Mouse (Mus musculus) erythroblast, embryonic 14.5 days (primary cell): ENCODE measurements around the gene Thra. TPM values are rescaled to one million over a fixed set of nuclear protein-coding genes. Genes with fewer than 3 reads are reported as not detected.
"Not testable (repeated sequence)": the region's sequence is repeated elsewhere in the genome, so short reads cannot be mapped to it uniquely, and the experiment has no call there.

Experiments used
- H3K27me3 ChIP-seq: 2 replicates; pipeline ENCODE4 v1.6.1; 2012; ENCODE audit warnings: inconsistent platforms; ENCODE audit not compliant: control insufficient read depth
- H3K36me3 ChIP-seq: 2 replicates; pipeline ENCODE4 v1.6.1; 2012; ENCODE audit warnings: mild to moderate bottlenecking, inconsistent platforms; ENCODE audit not compliant: control insufficient read depth
- H3K4me1 ChIP-seq: 2 replicates; pipeline ENCODE4 v1.6.1; 2012; ENCODE audit warnings: inconsistent platforms; ENCODE audit not compliant: control insufficient read depth
- H3K4me3 ChIP-seq: replicated peaks from 2 replicates; pipeline ENCODE3; 2012; ENCODE audit warnings: moderate library complexity, mild to moderate bottlenecking, inconsistent platforms
- H3K9me3 ChIP-seq: 2 replicates; pipeline ENCODE4 v1.6.1; 2012; ENCODE audit warnings: low read length, inconsistent platforms, mixed read lengths; ENCODE audit not compliant: control insufficient read depth
- GATA1 ChIP-seq: IDR thresholded peaks from 2 replicates; pipeline ENCODE4 v1.6.1; 2012; ENCODE audit warnings: low read length, inconsistent platforms, mixed read lengths
- TAL1 ChIP-seq: IDR thresholded peaks from 3 replicates; pipeline ENCODE4 v1.6.1; 2012; ENCODE audit warnings: low read length, inconsistent platforms, mixed read lengths
- polyA plus RNA-seq: library from polyadenylated mRNA; stranded (reverse); fragments of >175 nt; gene quantifications from 2 replicates; pipeline ENCODE4 v1.2.3, GENCODE M21; 2012

The Thra gene
- polyA plus RNA-seq, 1 experiment: 3.2 TPM

DNA sequence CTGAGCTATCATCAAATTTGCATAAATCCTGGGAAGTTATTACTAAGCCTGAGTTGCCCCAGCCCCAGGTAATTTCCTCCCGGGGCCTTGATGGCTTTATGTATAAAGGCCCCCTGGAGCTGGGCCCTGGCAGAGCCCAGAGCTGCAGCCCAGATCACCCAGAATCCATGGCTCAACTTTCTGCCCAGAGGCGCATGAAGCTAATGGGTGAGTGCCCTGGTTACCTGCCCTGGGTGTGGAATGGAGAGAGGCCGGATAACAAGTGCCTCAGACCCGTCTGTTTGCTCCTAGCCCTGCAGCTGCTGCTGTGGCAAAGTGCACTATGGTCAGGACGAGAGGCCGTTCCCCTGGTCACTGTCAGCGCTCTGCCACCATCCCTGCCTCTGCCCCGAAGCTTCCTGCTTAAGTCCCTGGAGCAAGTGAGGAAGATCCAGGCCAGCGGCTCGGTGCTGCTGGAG is 39.2 kb upstream of the Thra start, which contains the start of gene Csf3:
Gene Csf3 (plus strand): TSS at position 51 of the 458 bp plus-strand sequence.
- Histone ChIP-seq H3K4me1 (no peaks in the 10 kb centered on the region; the same call in 1 of the 2 replicates), H3K36me3 (peaks cover 33% of the 10 kb centered on the region), H3K4me3 (no peak within 1 kb of the TSS), H3K27me3 (no peaks in the 10 kb centered on the region; the same call in 1 of the 2 replicates), H3K9me3 (no peaks in the 10 kb centered on the region)
- TF ChIP-seq GATA1 (no peak), TAL1 (no peak)

DNA sequence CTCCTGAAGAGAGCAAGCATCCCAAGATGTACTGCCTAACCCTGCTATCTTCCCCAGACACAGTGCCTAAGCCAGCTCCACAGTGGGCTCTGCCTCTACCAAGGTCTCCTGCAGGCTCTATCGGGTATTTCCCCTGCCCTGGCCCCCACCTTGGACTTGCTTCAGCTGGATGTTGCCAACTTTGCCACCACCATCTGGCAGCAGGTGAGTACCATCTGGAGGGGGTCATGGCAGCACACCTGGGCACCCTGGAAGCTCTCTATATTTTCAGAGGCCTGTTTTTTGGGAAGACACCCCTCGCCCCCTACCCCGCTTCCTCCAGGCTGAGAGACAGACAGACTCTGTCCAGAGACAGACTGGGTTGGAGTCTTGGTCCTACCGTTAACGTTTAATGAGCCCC is 38.1 kb upstream of the Thra start:
- no peak overlapping the region for H3K4me3 ChIP-seq

DNA sequence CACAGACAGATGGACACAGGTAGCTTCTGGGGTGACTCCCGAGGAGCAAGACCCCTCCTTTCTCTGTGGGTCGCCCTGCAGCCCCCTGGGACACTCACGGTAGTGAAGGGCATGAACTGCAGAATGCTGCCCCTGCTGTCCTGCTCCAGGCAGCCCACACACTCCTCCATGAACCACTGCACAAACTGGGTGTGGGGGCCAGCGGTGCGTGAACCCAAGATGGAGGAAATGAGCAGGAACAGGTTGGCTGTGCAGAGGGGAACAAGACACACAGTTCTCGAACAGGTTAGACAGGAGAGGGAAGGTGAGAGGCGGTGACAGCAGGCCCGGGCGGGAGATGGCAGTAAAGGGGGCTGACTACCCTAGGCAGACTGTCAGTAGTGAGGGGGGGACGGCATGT is 35.4 kb upstream of the Thra start:
- peaks cover 6% of the 10 kb centered on the region for H3K4me1 ChIP-seq
- no peak for TF ChIP-seq TAL1
- no peak for TF ChIP-seq GATA1
- H3K27me3 ChIP-seq: no peaks in the 10 kb centered on the region; the same call in 1 of the 2 replicates
- H3K4me3 ChIP-seq: no peak overlapping the region
- H3K36me3 ChIP-seq: peaks cover 63% of the 10 kb centered on the region
- H3K9me3 ChIP-seq: no peaks in the 10 kb centered on the region

More for the DNA sequence above, 38.1 kb upstream of the Thra start:
- no peaks in the 10 kb centered on the region; the same call in 1 of the 2 replicates for H3K27me3 ChIP-seq
- no peaks in the 10 kb centered on the region; the same call in 1 of the 2 replicates for H3K4me1 ChIP-seq
- TF ChIP-seq TAL1 (no peak), GATA1 (no peak)
- peaks cover 36% of the 10 kb centered on the region for H3K36me3 ChIP-seq
- H3K9me3 ChIP-seq: no peaks in the 10 kb centered on the region

DNA sequence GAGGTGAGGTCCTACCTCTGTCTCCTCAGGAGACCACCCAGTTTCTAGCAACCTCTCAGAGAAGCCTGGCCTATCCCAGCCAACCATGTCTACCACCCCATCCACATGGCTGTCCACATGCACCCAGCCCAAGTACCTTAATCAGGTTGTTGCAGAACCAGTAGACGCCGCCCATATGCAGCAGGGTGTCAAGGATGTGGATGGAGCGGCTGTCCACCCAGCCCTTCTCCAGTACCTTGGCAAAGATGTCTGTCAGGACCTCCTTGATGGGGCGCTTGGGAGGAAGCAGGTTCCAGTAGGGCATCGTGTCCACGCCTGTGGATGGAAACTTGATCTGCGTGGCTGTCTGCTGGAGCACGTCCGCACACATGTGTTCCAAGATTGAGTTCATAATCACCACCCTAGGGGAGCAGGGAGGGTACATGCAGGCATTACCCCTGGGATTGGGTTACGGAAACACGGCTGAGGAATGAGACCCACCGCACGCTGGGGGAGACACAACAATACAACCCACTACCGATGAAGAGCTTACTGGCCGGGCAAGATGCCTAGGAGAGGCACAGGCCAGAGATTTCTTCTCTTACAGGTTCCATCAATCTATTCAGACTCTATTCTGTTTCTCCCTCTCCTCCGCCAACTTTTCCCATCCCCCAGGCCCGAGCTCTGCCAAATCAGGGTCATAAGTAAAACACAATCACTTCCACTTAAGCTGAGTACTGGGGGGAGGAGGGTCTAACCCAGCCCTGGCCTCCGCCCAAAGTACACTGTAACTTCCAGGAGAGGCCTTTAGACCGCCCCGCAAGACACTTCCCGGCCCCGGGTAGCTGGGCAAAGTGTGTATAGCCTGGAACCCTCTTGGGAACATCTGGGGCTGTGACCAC is 32.8 kb upstream of the Thra start:
- no peaks in the 10 kb centered on the region for H3K9me3 ChIP-seq
- TF ChIP-seq GATA1: no peak
- TF ChIP-seq TAL1: no peak
- H3K36me3 ChIP-seq: peaks cover 85% of the 10 kb centered on the region
- peaks cover 21% of the 10 kb centered on the region for H3K4me1 ChIP-seq
- H3K27me3 ChIP-seq: no peaks in the 10 kb centered on the region
- no peak overlapping the region for H3K4me3 ChIP-seq

DNA sequence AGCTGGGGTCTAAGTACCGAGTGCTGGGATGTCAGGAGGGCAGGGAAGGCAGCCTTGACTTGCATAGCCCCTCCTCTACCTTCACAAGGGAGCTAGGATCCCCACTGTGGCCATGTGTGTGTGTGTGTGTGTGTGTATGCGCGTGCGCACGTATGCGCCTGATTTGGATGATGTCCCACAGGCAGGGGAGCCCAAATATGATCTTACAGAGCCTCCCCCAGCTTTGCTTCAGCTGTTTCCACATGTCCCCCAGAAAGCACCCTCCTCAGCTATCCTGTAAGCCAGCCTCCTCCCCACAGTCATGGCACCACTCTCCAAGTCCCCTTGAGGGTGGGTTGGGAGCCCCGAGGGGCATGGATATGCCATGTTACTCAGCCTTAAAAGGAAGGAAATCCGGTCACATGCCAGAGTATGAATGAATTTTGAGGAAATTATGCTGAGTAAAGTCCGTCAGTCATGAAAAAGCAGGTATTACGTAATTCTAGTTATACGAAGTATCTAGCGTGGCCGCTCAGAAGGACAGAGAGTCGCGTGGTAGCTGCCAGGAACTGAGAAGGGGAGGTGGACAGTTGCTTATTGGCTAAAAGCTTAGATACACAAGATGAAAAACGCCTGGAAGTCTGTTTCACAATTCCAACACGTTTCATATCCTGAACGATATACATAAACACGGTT is 32.0 kb upstream of the Thra start:
- Histone ChIP-seq H3K4me1 (peaks cover 21% of the 10 kb centered on the region), H3K4me3 (no peak overlapping the region), H3K36me3 (peaks cover 93% of the 10 kb centered on the region), H3K9me3 (no peaks in the 10 kb centered on the region), H3K27me3 (no peaks in the 10 kb centered on the region)
- no peak for TF ChIP-seq GATA1
- TF ChIP-seq TAL1: no peak

DNA sequence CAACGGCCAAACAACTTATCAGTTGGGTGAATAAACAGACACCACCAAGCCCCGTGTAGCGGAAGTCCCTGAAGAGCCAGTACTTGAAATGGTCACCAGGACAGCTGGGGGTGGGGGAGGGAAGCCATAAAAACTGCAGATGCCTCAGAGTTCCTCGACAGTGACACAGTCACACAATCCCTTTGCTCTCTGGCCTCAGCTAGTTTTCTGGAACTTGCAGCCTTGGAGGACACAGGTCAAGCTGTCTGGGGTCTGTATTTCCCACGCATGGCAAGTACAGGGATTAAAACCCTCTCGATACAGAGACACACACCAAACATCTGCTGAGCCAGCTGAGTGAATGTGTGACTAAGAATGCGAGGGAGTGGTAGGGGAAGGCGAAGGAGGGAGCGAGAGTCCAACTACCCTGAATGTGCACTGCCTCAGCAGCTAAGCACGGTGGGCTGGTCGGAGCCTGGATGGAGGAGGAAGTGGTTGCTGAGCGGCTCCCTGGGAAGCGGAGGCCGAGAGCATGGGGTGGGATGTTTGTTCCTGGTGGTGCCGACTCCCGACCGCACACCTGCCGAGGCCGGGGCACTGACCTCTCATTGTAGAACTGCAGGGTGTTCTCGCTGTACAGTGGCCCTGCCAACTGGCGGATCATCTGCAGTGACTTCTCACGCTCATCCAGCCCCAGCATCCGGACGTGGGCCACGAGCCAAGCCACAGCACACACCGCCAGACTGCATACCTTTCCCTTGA is 31.3 kb upstream of the Thra start:
- peaks cover 96% of the 10 kb centered on the region for H3K36me3 ChIP-seq
- peaks cover 21% of the 10 kb centered on the region for H3K4me1 ChIP-seq
- no peaks in the 10 kb centered on the region for H3K9me3 ChIP-seq
- TF ChIP-seq GATA1 (no peak), TAL1 (no peak)
- no peaks in the 10 kb centered on the region for H3K27me3 ChIP-seq
- no peak overlapping the region for H3K4me3 ChIP-seq

DNA sequence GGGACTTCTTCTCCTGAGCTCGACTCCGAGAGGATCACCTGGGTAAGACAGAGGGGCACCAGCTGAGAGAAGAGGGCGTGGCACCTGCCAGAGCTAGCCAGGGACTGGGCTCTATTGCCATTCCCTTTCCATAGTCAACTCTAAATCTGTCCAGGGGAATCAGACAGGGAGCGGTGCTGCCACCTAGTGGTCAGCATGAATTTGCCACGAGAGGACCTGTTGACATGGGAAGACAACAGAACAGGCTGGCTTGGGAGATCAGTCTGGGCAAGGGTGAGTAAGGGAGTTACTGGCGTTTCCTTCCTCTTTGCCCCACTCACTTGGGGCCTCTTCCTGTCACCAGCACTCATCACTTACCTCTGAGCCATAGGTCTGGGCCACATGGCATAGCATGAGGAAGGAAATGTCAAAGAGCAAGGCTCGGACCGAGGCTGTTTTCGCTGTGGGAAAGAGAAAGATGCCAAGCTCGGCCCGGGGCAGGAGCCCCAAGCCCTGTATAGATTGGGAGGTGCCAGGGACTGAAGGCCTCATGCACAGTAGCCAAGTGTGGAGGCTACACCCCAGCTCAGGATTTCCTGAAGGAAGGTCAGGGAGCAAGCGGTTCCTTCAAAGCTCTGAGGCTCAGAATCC is 29.9 kb upstream of the Thra start:
- no peak for TF ChIP-seq GATA1
- no peak for TF ChIP-seq TAL1
- H3K27me3 ChIP-seq: no peaks in the 10 kb centered on the region
- no peaks in the 10 kb centered on the region for H3K9me3 ChIP-seq
- H3K4me1 ChIP-seq: peaks cover 21% of the 10 kb centered on the region
- H3K36me3 ChIP-seq: peaks cover 96% of the 10 kb centered on the region
- no peak overlapping the region for H3K4me3 ChIP-seq

DNA sequence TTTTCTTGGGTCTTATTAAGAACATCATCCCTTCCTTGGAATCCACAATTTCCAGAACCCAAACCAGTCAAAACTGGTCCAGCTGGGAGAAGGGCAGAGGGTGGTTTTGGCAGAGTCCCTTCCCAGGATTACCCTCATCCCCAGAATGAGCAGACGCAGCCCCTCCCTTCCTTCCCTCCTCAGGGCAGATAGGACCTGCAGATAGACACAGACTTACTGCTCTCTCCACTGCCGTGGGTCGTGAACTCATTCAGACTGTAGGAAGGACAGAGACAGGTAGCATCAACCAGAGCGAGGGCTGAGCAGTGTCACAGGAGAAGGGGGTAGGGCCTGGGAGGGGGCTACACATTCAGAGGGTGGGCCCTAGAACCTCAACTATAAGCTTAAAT is 29.4 kb upstream of the Thra start:
- H3K4me1 ChIP-seq: peaks cover 21% of the 10 kb centered on the region
- TF ChIP-seq TAL1 (no peak), GATA1 (no peak)
- no peaks in the 10 kb centered on the region for H3K27me3 ChIP-seq
- H3K4me3 ChIP-seq: no peak overlapping the region
- no peaks in the 10 kb centered on the region for H3K9me3 ChIP-seq
- H3K36me3 ChIP-seq: peaks cover 96% of the 10 kb centered on the region

DNA sequence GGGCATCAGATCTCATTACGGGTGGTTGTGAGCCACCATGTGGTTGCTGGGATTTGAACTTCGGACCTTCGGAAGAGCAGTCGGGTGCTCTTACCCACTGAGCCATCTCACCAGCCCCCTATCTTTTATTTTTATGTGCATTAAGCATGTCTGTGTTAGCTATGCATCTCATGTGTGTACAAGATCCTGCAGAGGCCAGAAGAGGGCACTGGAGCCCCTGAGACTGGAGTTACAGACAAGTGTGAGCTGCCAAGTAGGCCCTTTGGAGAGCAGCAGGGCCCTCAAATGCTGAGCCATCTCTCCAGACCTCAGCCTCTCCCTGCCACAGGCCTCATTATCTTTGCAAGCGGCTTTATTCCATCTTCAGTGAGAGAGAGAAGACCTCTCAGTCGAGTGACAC is 28.4 kb upstream of the Thra start:
- Histone ChIP-seq H3K36me3 (peaks cover 96% of the 10 kb centered on the region), H3K4me1 (peaks cover 21% of the 10 kb centered on the region)
- H3K9me3 ChIP-seq, H3K27me3 ChIP-seq, H3K4me3 ChIP-seq: not testable (repeated sequence)
